Mouse (Mus musculus) midbrain, embryonic 16.5 days (tissue): ENCODE data around the gene Ckap2. TPM values are rescaled to one million over a fixed set of nuclear protein-coding genes. Genes with fewer than 3 reads are reported as not detected.

Experiments used
- ATAC-seq: fragments of 200-750 bp; cut with Nextera tagmentation; 2 replicates; pipeline ENCODE4 v1.8.0; 2017; ENCODE audit warnings: moderate TSS enrichment
- H3K27ac ChIP-seq: fragments of 300-500 bp; sonication (generic); 2 replicates; pipeline ENCODE4 v1.5.1; 2014; ENCODE audit warnings: mild to moderate bottlenecking, low read length, mixed read lengths
- H3K27me3 ChIP-seq: fragments of 300-500 bp; sonication (generic); 2 replicates; pipeline ENCODE4 v1.6.1; 2014; ENCODE audit warnings: low read depth, low read length, mixed read lengths; ENCODE audit not compliant: control insufficient read depth, insufficient read depth
- H3K36me3 ChIP-seq: fragments of 300-500 bp; sonication (generic); 2 replicates; pipeline ENCODE4 v1.6.1; 2014; ENCODE audit warnings: mild to moderate bottlenecking, low read length, moderate library complexity, mixed read lengths; ENCODE audit not compliant: control insufficient read depth, insufficient read depth
- H3K4me1 ChIP-seq: fragments of 300-500 bp; sonication (generic); 2 replicates; pipeline ENCODE4 v1.6.1; 2014; ENCODE audit warnings: mild to moderate bottlenecking, low read length, mixed read lengths; ENCODE audit not compliant: control insufficient read depth, insufficient read depth
- H3K4me2 ChIP-seq: fragments of 300-500 bp; sonication (generic); 2 replicates; pipeline ENCODE4 v1.6.1; 2014; ENCODE audit warnings: mild to moderate bottlenecking, low read length, mixed read lengths
- H3K4me3 ChIP-seq: fragments of 300-500 bp; sonication (generic); 2 replicates; pipeline ENCODE4 v1.5.1; 2014; ENCODE audit warnings: low read depth, mild to moderate bottlenecking, low read length, moderate library complexity, mixed read lengths
- H3K9ac ChIP-seq: fragments of 300-500 bp; sonication (generic); 2 replicates; pipeline ENCODE4 v1.6.1; 2014; ENCODE audit warnings: low read depth, low read length, mixed read lengths
- H3K9me3 ChIP-seq: fragments of 300-500 bp; sonication (generic); replicated peaks from 2 replicates; pipeline ENCODE4 v1.6.1; 2014; ENCODE audit warnings: mild to moderate bottlenecking, low read length, mixed read lengths; ENCODE audit not compliant: control insufficient read depth, poor library complexity, severe bottlenecking
- WGBS: fragments of 180-500 bp; shearing (Covaris S2); extraction: QIAGEN DNeasy Blood & Tissue Kit; methylation state at CpG from one replicate; pipeline ENCODE4 v1.1.7; 2014; 5-methylcytosine and 5-hydroxymethylcytosine counted together
- polyA plus RNA-seq: library from polyadenylated mRNA; unstranded; fragments of >200 nt; fragmentation: Nextera tagmentation; extraction: Ambion mirVana; gene quantifications from 2 replicates; pipeline ENCODE4 v1.2.1, GENCODE M21; 2015

Gene Ckap2
- polyA plus RNA-seq, 1 experiment from 2014 or later: 6.6 TPM

DNA sequence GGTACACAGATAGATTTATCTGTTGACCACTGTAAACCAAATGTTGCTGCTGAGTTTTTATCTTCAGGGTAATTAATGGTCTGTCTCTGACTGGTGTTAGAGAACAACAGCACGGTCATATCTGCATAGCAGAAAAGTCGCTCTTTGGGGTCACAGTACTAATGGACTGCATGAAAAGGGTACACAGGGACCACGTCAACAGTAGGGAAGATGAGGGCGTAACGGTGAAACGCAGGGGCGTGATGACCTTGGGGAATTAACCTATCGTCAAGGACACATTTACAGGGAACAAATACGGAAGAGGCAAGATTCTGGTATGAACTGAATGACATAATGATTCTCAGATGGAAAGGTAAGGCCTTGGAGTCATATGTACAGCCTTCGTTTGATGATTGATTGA is 21.2 kb downstream of the Ckap2 start:
- no peak for ATAC-seq
- no peaks in the 10 kb centered on the region; the same call in 1 of the 2 replicates for H3K36me3 ChIP-seq
- H3K4me1 ChIP-seq: peaks cover 10% of the 10 kb centered on the region
- 95% methylated on average over 10 of the region's 10 CpGs for WGBS
- no peaks in the 10 kb centered on the region for H3K9me3 ChIP-seq
- no peak overlapping the region for H3K4me3 ChIP-seq
- H3K4me2 ChIP-seq: no peak overlapping the region
- no peak overlapping the region for H3K27ac ChIP-seq
- no peaks in the 10 kb centered on the region for H3K27me3 ChIP-seq
- no peak overlapping the region for H3K9ac ChIP-seq

DNA sequence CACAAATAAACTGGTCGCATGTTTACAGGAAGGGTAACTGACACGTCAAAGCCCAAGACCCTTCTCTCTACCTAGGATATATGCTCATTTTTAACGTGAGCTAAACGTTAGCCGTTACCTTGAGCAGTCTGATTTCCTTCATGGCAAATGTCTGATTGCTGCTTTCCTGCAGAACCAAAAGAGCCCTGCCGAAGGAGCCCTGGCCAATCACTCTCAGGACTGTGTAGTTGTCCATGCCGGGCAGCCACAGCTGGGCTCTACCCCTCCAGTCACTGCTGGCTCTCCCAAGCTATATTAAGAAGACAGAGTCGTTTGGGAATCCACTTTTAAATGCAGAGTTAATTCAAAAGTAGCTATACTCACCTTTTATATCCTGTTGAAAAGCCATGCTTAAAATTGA is 23.4 kb downstream of the Ckap2 start:
- H3K9ac ChIP-seq: no peak overlapping the region
- no peaks in the 10 kb centered on the region; the same call in 1 of the 2 replicates for H3K36me3 ChIP-seq
- no peak overlapping the region for H3K4me3 ChIP-seq
- no peak for ATAC-seq
- H3K4me1 ChIP-seq: peaks cover 10% of the 10 kb centered on the region
- no peak overlapping the region for H3K27ac ChIP-seq
- H3K9me3 ChIP-seq: no peaks in the 10 kb centered on the region
- H3K27me3 ChIP-seq: no peaks in the 10 kb centered on the region
- WGBS: 91% methylated on average over 8 of the region's 8 CpGs
- H3K4me2 ChIP-seq: no peak overlapping the region

DNA sequence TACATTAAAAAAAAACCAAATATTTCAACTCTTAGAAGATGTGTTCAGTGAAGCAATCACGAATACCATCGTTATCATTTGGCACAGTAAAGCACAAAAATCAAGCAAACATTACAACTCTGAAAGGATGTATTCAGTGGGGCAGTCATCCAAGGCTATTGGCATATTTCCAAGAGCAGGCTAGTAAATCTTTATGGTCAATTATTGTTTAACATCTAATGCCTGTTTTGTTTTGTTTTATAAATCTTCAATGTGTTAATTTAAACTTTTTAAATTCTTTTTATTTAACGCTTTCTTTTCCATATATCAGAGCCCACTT is 35.3 kb downstream of the Ckap2 start:
- no peaks in the 10 kb centered on the region for H3K9me3 ChIP-seq
- H3K36me3 ChIP-seq: no peaks in the 10 kb centered on the region
- no peaks in the 10 kb centered on the region for H3K4me1 ChIP-seq
- H3K9ac ChIP-seq: no peak overlapping the region
- no peak overlapping the region for H3K27ac ChIP-seq
- H3K4me3 ChIP-seq: no peak overlapping the region
- H3K4me2 ChIP-seq: no peak overlapping the region
- WGBS: 88% methylated on average over 3 of the region's 3 CpGs
- ATAC-seq: no peak
- H3K27me3 ChIP-seq: no peaks in the 10 kb centered on the region

DNA sequence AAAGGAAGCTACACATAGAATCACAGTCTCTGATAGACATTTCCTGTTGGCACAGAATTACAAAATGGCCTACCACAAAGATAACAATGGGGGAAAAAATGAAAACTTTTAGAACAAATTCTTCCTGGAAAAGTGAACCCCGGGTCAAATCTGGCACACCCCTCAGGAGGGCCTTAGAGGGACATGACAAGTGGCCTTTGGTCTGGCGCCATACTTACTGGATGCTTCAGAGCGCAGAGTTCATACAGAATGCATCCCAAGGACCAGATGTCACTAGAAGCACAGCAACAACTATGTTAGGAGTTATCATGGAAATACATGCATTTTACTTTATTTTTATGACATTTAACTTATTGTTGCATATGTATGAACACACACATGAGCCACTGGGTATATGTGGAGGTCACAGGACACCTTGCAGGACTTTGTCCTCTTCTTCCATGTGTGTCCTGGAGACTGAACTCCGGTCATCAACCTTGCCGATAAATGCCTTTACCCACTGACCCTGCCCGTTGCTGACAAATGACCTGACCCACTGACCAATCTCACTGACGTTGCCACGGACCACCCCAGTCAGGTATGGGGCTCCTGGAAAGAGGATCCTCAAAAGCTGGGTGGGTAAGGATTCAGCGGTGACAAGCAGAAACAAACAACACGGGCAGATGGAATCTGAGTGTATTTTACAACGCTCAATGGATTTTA is 35.8 kb downstream of the Ckap2 start:
- H3K4me1 ChIP-seq: no peaks in the 10 kb centered on the region
- H3K27me3 ChIP-seq: no peaks in the 10 kb centered on the region
- no peak overlapping the region for H3K4me2 ChIP-seq
- 94% methylated on average over 11 of the region's 11 CpGs for WGBS
- no peaks in the 10 kb centered on the region for H3K36me3 ChIP-seq
- no peaks in the 10 kb centered on the region for H3K9me3 ChIP-seq
- no peak overlapping the region for H3K4me3 ChIP-seq
- H3K27ac ChIP-seq: no peak overlapping the region
- no peak overlapping the region for H3K9ac ChIP-seq
- no peak for ATAC-seq

DNA sequence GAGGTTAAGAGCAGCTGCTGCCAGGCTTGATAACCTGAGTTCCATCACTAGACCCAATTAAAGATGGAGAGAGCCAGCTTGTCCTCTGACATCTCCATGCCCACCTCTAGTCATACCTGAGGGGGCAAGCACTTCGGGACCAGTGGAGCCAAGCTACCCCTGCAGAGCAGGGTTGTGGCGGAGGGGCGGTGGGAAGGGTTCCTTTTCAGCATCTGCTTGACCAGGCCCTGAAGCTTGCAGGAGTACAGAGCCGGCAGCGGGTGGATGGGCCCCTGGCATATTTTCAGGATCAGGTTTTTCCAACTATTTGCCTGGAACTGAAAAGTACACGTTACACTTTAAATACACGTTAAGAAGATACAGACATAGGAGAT is 37.3 kb downstream of the Ckap2 start:
- Histone ChIP-seq H3K27me3 (no peaks in the 10 kb centered on the region), H3K36me3 (no peaks in the 10 kb centered on the region), H3K9ac (no peak overlapping the region), H3K27ac (no peak overlapping the region), H3K9me3 (no peaks in the 10 kb centered on the region), H3K4me1 (no peaks in the 10 kb centered on the region), H3K4me3 (no peak overlapping the region), H3K4me2 (no peak overlapping the region)
- no peak for ATAC-seq
- 90% methylated on average over 7 of the region's 7 CpGs for WGBS

DNA sequence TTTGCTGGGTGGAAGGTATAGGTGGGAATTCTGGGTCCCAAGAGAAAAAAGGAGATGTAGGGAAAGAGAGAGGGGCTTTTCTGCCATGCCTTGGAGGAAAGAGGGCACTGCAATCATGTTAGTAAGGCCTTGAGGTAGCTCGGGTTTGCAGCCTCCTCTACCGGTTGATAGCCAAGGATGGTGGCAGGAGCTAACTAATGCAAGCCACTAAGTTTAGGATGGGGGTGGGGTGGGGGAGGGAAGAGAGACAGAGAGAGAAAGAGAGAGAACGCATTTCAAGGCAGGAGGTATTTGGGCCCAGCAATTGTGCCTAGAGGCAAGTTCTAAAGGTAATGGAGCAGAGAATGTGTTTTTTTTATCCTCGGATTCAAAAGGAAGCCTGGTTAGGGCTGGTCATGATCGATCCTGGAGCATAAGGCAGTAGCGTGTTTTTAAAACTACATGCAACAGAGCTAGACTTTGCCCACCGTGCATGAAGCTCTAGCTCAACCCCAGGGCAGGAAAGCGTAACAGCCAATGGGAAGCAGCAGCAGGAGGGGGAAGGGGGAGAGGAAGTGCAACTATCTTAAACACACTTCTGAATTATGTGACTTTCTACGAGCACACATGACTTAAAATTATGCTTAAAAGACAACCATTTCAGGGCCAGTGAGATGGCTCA is 37.8 kb downstream of the Ckap2 start:
- 85% methylated on average over 9 of the region's 9 CpGs for WGBS
- no peak overlapping the region for H3K4me3 ChIP-seq

DNA sequence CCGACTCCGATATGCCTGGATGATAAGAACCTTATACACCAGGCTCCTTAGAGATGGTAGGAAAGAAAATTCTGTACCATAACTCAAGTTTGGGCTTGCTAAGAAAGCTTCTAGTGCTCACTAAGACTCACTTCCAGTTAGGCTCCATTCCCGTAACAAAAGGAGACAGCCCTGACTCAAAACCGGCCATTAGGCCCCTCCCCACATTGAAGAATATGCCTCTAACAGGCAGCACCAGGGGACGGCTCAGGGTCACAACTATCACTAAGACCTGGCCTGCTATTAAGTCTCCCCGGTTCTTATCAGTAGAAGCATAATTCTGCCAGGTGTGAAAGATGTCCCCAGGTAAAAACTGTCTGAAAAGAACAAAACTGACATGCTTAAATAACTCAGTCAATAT is 39.8 kb downstream of the Ckap2 start:
- Histone ChIP-seq H3K9me3 (no peaks in the 10 kb centered on the region), H3K36me3 (no peaks in the 10 kb centered on the region), H3K9ac (no peak overlapping the region), H3K4me2 (no peak overlapping the region), H3K4me1 (no peaks in the 10 kb centered on the region), H3K4me3 (no peak overlapping the region), H3K27ac (no peak overlapping the region), H3K27me3 (no peaks in the 10 kb centered on the region)
- no peak for ATAC-seq
- 85% methylated on average over 6 of the region's 6 CpGs for WGBS

More for the DNA sequence above, 37.8 kb downstream of the Ckap2 start:
- Histone ChIP-seq H3K27me3 (no peaks in the 10 kb centered on the region), H3K27ac (no peak overlapping the region), H3K4me1 (no peaks in the 10 kb centered on the region), H3K9me3 (no peaks in the 10 kb centered on the region), H3K9ac (no peak overlapping the region), H3K36me3 (no peaks in the 10 kb centered on the region), H3K4me2 (no peak overlapping the region)
- ATAC-seq: no peak

DNA sequence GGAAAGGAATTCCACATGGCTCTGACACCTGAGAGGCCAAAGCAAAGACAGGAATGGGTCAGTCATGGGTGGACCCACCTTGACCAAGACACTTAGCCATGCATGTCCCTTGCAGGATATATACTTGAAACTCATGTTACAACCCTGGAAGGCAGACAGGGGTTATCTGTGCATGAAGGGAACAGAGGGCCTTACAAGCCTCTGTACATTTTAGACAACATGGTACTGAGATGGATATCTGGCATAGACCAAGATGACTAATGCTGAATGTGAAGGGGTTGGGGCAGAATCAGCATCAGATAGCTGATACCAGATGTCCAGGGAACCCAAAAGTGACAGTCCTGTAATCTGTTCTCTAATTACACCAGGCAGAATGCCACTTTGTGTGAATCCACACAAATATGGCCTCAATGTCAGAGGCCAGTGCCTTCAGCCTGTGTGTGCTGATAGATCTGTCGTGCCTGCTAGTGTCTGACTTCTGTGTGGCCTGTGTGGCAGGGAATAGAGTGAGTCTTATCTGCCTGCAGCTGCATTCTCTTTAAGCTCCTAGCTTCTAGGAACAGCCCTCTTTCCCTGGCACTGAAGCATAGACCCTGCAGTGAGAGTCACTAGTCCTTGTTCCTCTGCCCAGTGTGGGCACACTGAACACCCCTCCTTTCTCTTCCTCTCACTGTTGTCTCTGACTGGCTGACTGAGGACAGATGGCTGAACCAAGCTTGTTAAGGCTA is 41.7 kb downstream of the Ckap2 start:
- no peaks in the 10 kb centered on the region for H3K27me3 ChIP-seq
- no peaks in the 10 kb centered on the region for H3K36me3 ChIP-seq
- no peaks in the 10 kb centered on the region for H3K4me1 ChIP-seq
- H3K9ac ChIP-seq: no peak overlapping the region
- no peak overlapping the region for H3K4me3 ChIP-seq
- H3K27ac ChIP-seq: no peak overlapping the region
- 77% methylated on average over 1 of the region's 1 CpGs for WGBS
- no peak overlapping the region for H3K4me2 ChIP-seq
- no peaks in the 10 kb centered on the region for H3K9me3 ChIP-seq
- no peak for ATAC-seq

DNA sequence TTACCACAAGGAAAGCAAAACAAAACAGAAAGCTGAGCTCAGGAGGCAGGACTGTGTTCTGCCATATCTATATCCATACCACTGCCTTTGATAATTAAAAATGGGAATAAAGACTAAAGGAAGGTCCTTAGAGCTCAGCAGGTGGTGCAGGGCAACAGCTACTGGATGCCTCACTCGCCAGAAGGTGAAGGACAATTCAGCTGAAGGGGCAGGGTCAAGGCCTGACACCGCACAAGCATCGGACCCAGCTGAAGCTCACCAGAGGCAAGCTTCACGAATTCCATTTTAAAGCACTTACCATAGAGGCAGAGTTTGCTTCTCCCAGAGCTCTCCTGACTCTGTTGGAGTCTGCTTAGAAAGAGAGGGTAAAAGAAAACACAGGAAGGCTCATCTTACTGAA is 43.0 kb downstream of the Ckap2 start:
- no peak overlapping the region for H3K4me2 ChIP-seq
- no peaks in the 10 kb centered on the region for H3K27me3 ChIP-seq
- H3K9ac ChIP-seq: no peak overlapping the region
- no peak overlapping the region for H3K27ac ChIP-seq
- no peak for ATAC-seq
- H3K9me3 ChIP-seq: 0 out of 2 replicates have a peak, but pooled peaks cover 2% of the 10 kb centered on the region
- WGBS: 72% methylated on average over 4 of the region's 4 CpGs
- no peak overlapping the region for H3K4me3 ChIP-seq
- no peaks in the 10 kb centered on the region for H3K36me3 ChIP-seq
- H3K4me1 ChIP-seq: no peaks in the 10 kb centered on the region
